ENCODE assay signal across 14 mouse cellular contexts in the genomic region with DNA sequence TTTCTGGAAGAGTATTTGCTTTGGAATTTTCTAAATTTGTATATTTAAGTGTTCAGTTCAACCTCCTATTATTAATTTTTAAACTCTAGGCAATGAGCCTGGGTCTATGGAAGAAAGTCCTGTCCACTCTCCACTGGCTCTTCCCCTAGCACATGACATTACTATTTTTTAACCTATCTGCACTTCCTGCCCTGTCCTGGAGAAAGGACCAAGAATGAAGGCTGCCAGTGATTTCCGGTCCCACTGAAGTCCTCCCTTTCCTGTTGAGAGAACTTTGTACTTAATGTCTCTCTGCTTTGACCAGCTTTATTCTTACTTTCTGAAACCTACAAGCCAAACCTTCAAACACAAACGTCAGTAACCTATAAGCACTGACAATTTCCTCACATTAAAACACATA. TPM values are rescaled to one million over a fixed set of nuclear protein-coding genes. Genes with fewer than 3 reads are reported as not detected.
DNase-seq lines count a peak whose midpoint lies in the region; ATAC-seq and TF ChIP-seq lines count a peak whose summit lies in the region.
"Had no signal": no experiment of that assay in that cellular context is flagged by ENCODE, and none has a peak within 500 bp of the region (broad histone marks: within the 10 kb centered on the region; RNA-seq: fewer than 3 reads in every experiment).

No protein-coding gene starts in this region.

- ATAC-seq in common myeloid progenitor, adult 5-6 weeks (replicated peaks; ENCODE audit: low read depth, poor library complexity, severe bottlenecking): peak; percentile 43; the same call in 1 of the 2 replicates
- ATAC-seq in kidney, postnatal 0 days (replicated peaks; ENCODE audit: low FRiP score, low read depth): 0 out of 2 replicates have a peak, but pooled peaks have one; percentile 30
- ATAC-seq in cerebellum, adult (ENCODE audit: insufficient number of reproducible peaks, low FRiP score, low TSS enrichment): no peak

- WGBS in kidney, postnatal 0 days: 59% methylated on average over 2 of the region's 2 CpGs

- no peaks in the 10 kb centered on the region for H3K27me3 ChIP-seq in kidney, postnatal 0 days (ENCODE audit: insufficient read depth, low read length)
- H3K27me3 ChIP-seq: embryonic facial prominence, embryonic 15.5 days; neural tube, embryonic 12.5 days had no signal

- no peak for TF ChIP-seq CTCF in kidney, postnatal 0 days (IDR thresholded peaks at IDR 0.05; ENCODE audit: low read depth)

- H3K27ac ChIP-seq in kidney, postnatal 0 days: peak overlapping the region; percentile 27; the same call in 1 of the 2 replicates
- H3K27ac ChIP-seq: embryonic facial prominence, embryonic 15.5 days; hindbrain, embryonic 14.5 days; neural tube, embryonic 12.5 days had no signal

- no peak overlapping the region for H3K9ac ChIP-seq in kidney, postnatal 0 days (ENCODE audit: low read depth, low read length)
- H3K9ac ChIP-seq: embryonic facial prominence, embryonic 15.5 days; hindbrain, embryonic 14.5 days; neural tube, embryonic 12.5 days had no signal

- peak; percentile 49 to 54 for DNase-seq in kidney, adult 8-10 months
- DNase-seq in kidney, postnatal 10 days: no peak
- DNase-seq in kidney, postnatal 0 days (ENCODE audit: low spot score): peak; percentile 46
- DNase-seq in lung, postnatal 36 days: peak; percentile 72
- DNase-seq in frontal cortex, postnatal 14 days (ENCODE audit: low spot score in 2 of 2): no peak
- DNase-seq in adrenal gland, postnatal 14 days: no peak
- DNase-seq: cerebellum, adult 2 months; right cerebral cortex, postnatal 4 days had no signal

- H3K4me3 ChIP-seq in kidney, postnatal 0 days (replicated peaks; ENCODE audit: low read depth, low read length): no peak overlapping the region
- H3K4me3 ChIP-seq: embryonic facial prominence, embryonic 15.5 days; neural tube, embryonic 12.5 days had no signal

- peaks cover 11% of the 10 kb centered on the region for H3K36me3 ChIP-seq in kidney, postnatal 0 days (ENCODE audit: insufficient read depth, low read length)

- H3K9me3 ChIP-seq in kidney, postnatal 0 days (replicated peaks; ENCODE audit: low read length): no peaks in the 10 kb centered on the region
- H3K9me3 ChIP-seq: embryonic facial prominence, embryonic 15.5 days; neural tube, embryonic 12.5 days had no signal

- peak overlapping the region; percentile 6 for H3K4me2 ChIP-seq in kidney, postnatal 0 days (ENCODE audit: low read length)
- H3K4me2 ChIP-seq: embryonic facial prominence, embryonic 15.5 days; hindbrain, embryonic 14.5 days; midbrain, embryonic 11.5 days; neural tube, embryonic 12.5 days had no signal

- H3K4me1 ChIP-seq in kidney, postnatal 0 days (replicated peaks; ENCODE audit: insufficient read depth, low read length): peaks cover 28% of the 10 kb centered on the region

RNA-seq across cellular contexts. Expression of gene Rac1, which starts 7.4 kb away (rescaled TPM):
- 113 and 129 TPM in 2 replicates for total RNA-seq in common myeloid progenitor, adult 5-6 weeks (2017)
- 453 and 458 TPM in 2 replicates for polyA plus RNA-seq in kidney, postnatal 0 days (2015; fragmentation: Nextera tagmentation; extraction: Ambion mirVana)
- 343 and 359 TPM in 2 replicates for total RNA-seq in adrenal gland, postnatal 14 days (2021)

RNA-seq across cellular contexts. Expression of gene Daglb, which starts 56.0 kb away (rescaled TPM):
- total RNA-seq in common myeloid progenitor, adult 5-6 weeks (2017): 6.8 and 7.4 TPM in 2 replicates
- polyA plus RNA-seq in kidney, postnatal 0 days (2015; fragmentation: Nextera tagmentation; extraction: Ambion mirVana): 4.9 and 5.2 TPM in 2 replicates
- total RNA-seq in adrenal gland, postnatal 14 days (2021): 11.2 and 13.1 TPM in 2 replicates

Comparison
In these comparisons a context has a peak if more than half of its experiments do, and no peak if none do; other contexts are left out.
1. DNase-seq: peak in kidney, adult 8-10 months (2 of 2), kidney, postnatal 0 days (single experiment) and lung, postnatal 36 days (single experiment); none in kidney, postnatal 10 days (single experiment), frontal cortex, postnatal 14 days (0 of 2) and adrenal gland, postnatal 14 days (single experiment).